Comparison of ENCODE assay signal across 8 mouse cellular contexts in genomic region chr16:50045552-50046547, GRCm38 (mm10).
A peak's percentile ranks its signal among the peaks of the same experiment; 100 is the strongest.
DNase-seq lines count a peak whose midpoint lies in the region; ATAC-seq and TF ChIP-seq lines count a peak whose summit lies in the region.

No protein-coding gene starts in this region.

- TF ChIP-seq EP300 in lung, postnatal 0 days (IDR thresholded peaks at IDR 0.05): no peak

- in situ Hi-C loops in Patski (cut with MboI; ENCODE audit: low pct_unique_long_range_greater_than_20kb): no loop called here

- peak overlapping the region; percentile 19; the same call in 1 of the 2 replicates for H3K9ac ChIP-seq in hindbrain, embryonic 13.5 days
- no peak overlapping the region for H3K9ac ChIP-seq in lung, postnatal 0 days (replicated peaks; ENCODE audit: low read depth)

- no peak for ATAC-seq in Patski
- peak; percentile 91 for ATAC-seq in hindbrain, embryonic 13.5 days (ENCODE audit: low FRiP score)
- peak; percentile 80 for ATAC-seq in lung, postnatal 0 days

- no peak overlapping the region for H3K27ac ChIP-seq in hindbrain, embryonic 13.5 days
- H3K27ac ChIP-seq in lung, postnatal 0 days (ENCODE audit: low read length): no peak overlapping the region

- H3K4me1 ChIP-seq in hindbrain, embryonic 13.5 days (replicated peaks): peaks cover 7% of the 10 kb centered on the region
- H3K4me1 ChIP-seq in lung, postnatal 0 days (ENCODE audit: insufficient read depth, low read depth, low read length): no peaks in the 10 kb centered on the region

- H3K4me3 ChIP-seq in hindbrain, embryonic 13.5 days: peak overlapping the region; percentile 36
- H3K4me3 ChIP-seq in lung, postnatal 0 days (ENCODE audit: low read depth, low read length): peak overlapping the region; percentile 25; the same call in 1 of the 2 replicates

- 7% methylated on average over 32 of the region's 32 CpGs for WGBS in hindbrain, embryonic 13.5 days
- WGBS in lung, postnatal 0 days: 16% methylated on average over 32 of the region's 32 CpGs

- H3K9me3 ChIP-seq in hindbrain, embryonic 13.5 days: no peaks in the 10 kb centered on the region
- no peaks in the 10 kb centered on the region for H3K9me3 ChIP-seq in lung, postnatal 0 days (ENCODE audit: low read length)

- DNase-seq in Patski (ENCODE audit: low read depth, low spot score): no peak
- DNase-seq in cerebellum, postnatal 14 days: peak; percentile 90 to 92
- peak; percentile 51 to 70 for DNase-seq in frontal cortex, postnatal 14 days (ENCODE audit: low spot score in 2 of 2)
- DNase-seq in layer of hippocampus, postnatal 14 days (ENCODE audit: low spot score in 2 of 2): peak; percentile 70 to 71
- peak; percentile 66 for DNase-seq in lung, postnatal 0 days (ENCODE audit: low spot score)
- DNase-seq in ovary, postnatal 14 days (ENCODE audit: low spot score): peak; percentile 52
- peak; percentile 45 to 72 for DNase-seq in thymus, postnatal 10 days (ENCODE audit: low spot score in 2 of 2)

- peak overlapping the region; percentile 52 for H3K4me2 ChIP-seq in hindbrain, embryonic 13.5 days
- H3K4me2 ChIP-seq in lung, postnatal 0 days (replicated peaks; ENCODE audit: low read depth, low read length): peak overlapping the region; percentile 51

- CTCF ChIA-PET in Patski (lab: Charles Lee): interaction anchor here (0.7 to 1.7 kb wide), 5 partner anchors 9 to 270 kb away, joined by 3 to 4 read pairs (median 3); no protein-coding TSS in a partner anchor

- H3K27me3 ChIP-seq in Patski: no peaks in the 10 kb centered on the region
- no peaks in the 10 kb centered on the region for H3K27me3 ChIP-seq in hindbrain, embryonic 13.5 days
- H3K27me3 ChIP-seq in lung, postnatal 0 days (replicated peaks; ENCODE audit: insufficient read depth, low read length): no peaks in the 10 kb centered on the region

- no peaks in the 10 kb centered on the region for H3K36me3 ChIP-seq in hindbrain, embryonic 13.5 days
- no peaks in the 10 kb centered on the region for H3K36me3 ChIP-seq in lung, postnatal 0 days (ENCODE audit: insufficient read depth, low read length)

- peak; percentile 58 for TF ChIP-seq CTCF in Patski (IDR thresholded peaks at IDR 0.05)
- peak; percentile 87 for TF ChIP-seq CTCF in lung, postnatal 0 days (IDR thresholded peaks at IDR 0.05)

- POLR2A ChIA-PET in Patski (lab: Charles Lee): interaction anchor here (0.6 kb wide), 2 partner anchors 9 to 29 kb away, joined by 3 to 5 read pairs; no protein-coding TSS in a partner anchor
